Mouse (Mus musculus): ENCODE data around the gene Clstn1.

GRCm38 (mm10) chr4:149603860-149604259, 17.6 kb downstream of the Clstn1 start:
- TF ChIP-seq CTCF (IDR thresholded peaks at IDR 0.05; ENCODE audit: borderline replicate concordance, insufficient read depth, low read length) (no peak), POLR2A (IDR thresholded peaks at IDR 0.05; ENCODE audit: low read depth, low read length) (no peak)

All from embryonic fibroblast, embryonic 13.5 days (primary cell).